Mouse (Mus musculus) megakaryocyte, embryonic 14.5 days (primary cell): ENCODE measurements around the gene Azin2.

Experiments used
- FLI1 ChIP-seq: IDR thresholded peaks from 2 replicates; pipeline ENCODE4 v1.6.1; 2012; ENCODE audit warnings: low read length, inconsistent platforms, mixed read lengths
- GATA1 ChIP-seq: IDR thresholded peaks from 3 replicates; pipeline ENCODE4 v1.6.1; 2012; ENCODE audit warnings: mixed read lengths, low read length, inconsistent platforms, borderline replicate concordance

DNA sequence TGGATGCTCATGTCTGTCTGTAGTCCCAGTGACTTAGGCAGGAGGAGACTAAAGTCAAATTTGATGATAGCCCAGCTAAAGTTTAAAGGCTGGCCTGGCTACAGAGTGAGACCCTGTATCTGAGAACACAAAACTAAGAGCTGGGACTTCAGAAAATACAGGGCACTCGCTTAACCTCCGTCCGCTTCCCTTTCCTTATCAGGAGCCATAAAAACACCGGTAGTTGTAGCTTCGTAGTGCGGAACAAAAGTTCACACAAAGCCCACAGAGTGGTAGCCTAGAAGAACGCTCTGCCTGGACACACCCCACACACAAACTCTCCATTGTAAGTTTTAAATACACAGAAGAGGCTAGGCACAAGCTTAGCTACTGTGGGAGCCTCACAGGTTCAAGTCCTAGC lies 33.0 kb upstream of the Azin2 start:
- TF ChIP-seq GATA1 (no peak), FLI1 (no peak)
